Mouse (Mus musculus): Measurements from ENCODE around the gene Olfr201. TPM values are rescaled to one million over a fixed set of nuclear protein-coding genes. Genes with fewer than 3 reads are reported as not detected.
"Not testable (repeated sequence)": the region's sequence is repeated elsewhere in the genome, so short reads cannot be mapped to it uniquely, and the experiment has no call there.

Olfr201 gene
- not detected in 2 replicates for polyA plus RNA-seq (2014; fragmentation: Nextera tagmentation; extraction: Ambion mirVana)

- not testable (repeated sequence) for H3K27me3 ChIP-seq (ENCODE audit: control insufficient read depth, insufficient read depth, low read length); H3K27ac ChIP-seq (ENCODE audit: low read depth, low read length); H3K9ac ChIP-seq (ENCODE audit: low read depth, low read length); H3K4me2 ChIP-seq; H3K36me3 ChIP-seq (ENCODE audit: control insufficient read depth, insufficient read depth, low read length); ATAC-seq (replicated peaks; ENCODE audit: insufficient number of reproducible peaks, low FRiP score, low TSS enrichment); H3K9me3 ChIP-seq (replicated peaks; ENCODE audit: control insufficient read depth, low read length); H3K4me3 ChIP-seq (ENCODE audit: low read depth, low read length); H3K4me1 ChIP-seq (ENCODE audit: control insufficient read depth, insufficient read depth, low read length)
- 86% methylated on average over 4 of the region's 4 CpGs for WGBS (ENCODE audit: insufficient replicate concordance)
Observed at GRCm38 (mm10) chr16:59272532-59272931, at the start of gene Olfr201. Gene Olfr201 (minus strand): TSS chr16:59272632.

GRCm38 (mm10) chr16:59318148-59318547 is 45.7 kb upstream of the Olfr201 start, which contains the start of gene Olfr204:
Gene Olfr204 (minus strand): TSS chr16:59318248.
- H3K4me3 ChIP-seq (ENCODE audit: low read depth, low read length): no peak within 1 kb of the TSS
- no peaks in the 10 kb centered on the region for H3K27me3 ChIP-seq (ENCODE audit: control insufficient read depth, insufficient read depth, low read length)
- no peaks in the 10 kb centered on the region for H3K9me3 ChIP-seq (replicated peaks; ENCODE audit: control insufficient read depth, low read length)
- H3K36me3 ChIP-seq (ENCODE audit: control insufficient read depth, insufficient read depth, low read length): no peaks in the 10 kb centered on the region
- no peak within 1 kb of the TSS for H3K4me2 ChIP-seq
- H3K27ac ChIP-seq (ENCODE audit: low read depth, low read length): no peak within 1 kb of the TSS
- no peak within 1 kb of the TSS for H3K9ac ChIP-seq (ENCODE audit: low read depth, low read length)
- no peak for ATAC-seq (replicated peaks; ENCODE audit: insufficient number of reproducible peaks, low FRiP score, low TSS enrichment)
- no peaks in the 10 kb centered on the region for H3K4me1 ChIP-seq (ENCODE audit: control insufficient read depth, insufficient read depth, low read length)

GRCm38 (mm10) chr16:59298581-59298980 is 26.1 kb upstream of the Olfr201 start, which contains the start of gene Olfr203:
Gene Olfr203 (plus strand): TSS chr16:59298881.
- no peaks in the 10 kb centered on the region for H3K9me3 ChIP-seq (replicated peaks; ENCODE audit: control insufficient read depth, low read length)
- H3K4me2 ChIP-seq: no peak within 1 kb of the TSS
- no peaks in the 10 kb centered on the region for H3K36me3 ChIP-seq (ENCODE audit: control insufficient read depth, insufficient read depth, low read length)
- no peak for ATAC-seq (replicated peaks; ENCODE audit: insufficient number of reproducible peaks, low FRiP score, low TSS enrichment)
- no peak within 1 kb of the TSS for H3K27ac ChIP-seq (ENCODE audit: low read depth, low read length)
- H3K4me1 ChIP-seq (ENCODE audit: control insufficient read depth, insufficient read depth, low read length): no peaks in the 10 kb centered on the region
- H3K9ac ChIP-seq (ENCODE audit: low read depth, low read length): no peak within 1 kb of the TSS
- H3K4me3 ChIP-seq (ENCODE audit: low read depth, low read length): no peak within 1 kb of the TSS
- WGBS (ENCODE audit: insufficient replicate concordance): 73% methylated on average over 2 of the region's 2 CpGs
- no peaks in the 10 kb centered on the region for H3K27me3 ChIP-seq (ENCODE audit: control insufficient read depth, insufficient read depth, low read length)

- H3K9ac ChIP-seq (ENCODE audit: low read depth, low read length); H3K9me3 ChIP-seq (replicated peaks; ENCODE audit: control insufficient read depth, low read length); H3K27ac ChIP-seq (ENCODE audit: low read depth, low read length); H3K4me1 ChIP-seq (ENCODE audit: control insufficient read depth, insufficient read depth, low read length); H3K27me3 ChIP-seq (ENCODE audit: control insufficient read depth, insufficient read depth, low read length); H3K4me2 ChIP-seq; H3K36me3 ChIP-seq (ENCODE audit: control insufficient read depth, insufficient read depth, low read length); H3K4me3 ChIP-seq (ENCODE audit: low read depth, low read length); ATAC-seq (replicated peaks; ENCODE audit: insufficient number of reproducible peaks, low FRiP score, low TSS enrichment): not testable (repeated sequence)
- 81% methylated on average over 9 of the region's 9 CpGs for WGBS (ENCODE audit: insufficient replicate concordance)
Observed at GRCm38 (mm10) chr16:59287576-59287975, 15.1 kb upstream of the Olfr201 start.

- no peak within 1 kb of the TSS for H3K9ac ChIP-seq (ENCODE audit: low read depth, low read length)
- no peak within 1 kb of the TSS for H3K4me3 ChIP-seq (ENCODE audit: low read depth, low read length)
- no peak within 1 kb of the TSS for H3K4me2 ChIP-seq
- WGBS (ENCODE audit: insufficient replicate concordance): 72% methylated on average over 1 of the region's 1 CpGs
- ATAC-seq (replicated peaks; ENCODE audit: insufficient number of reproducible peaks, low FRiP score, low TSS enrichment): no peak
- H3K9me3 ChIP-seq (replicated peaks; ENCODE audit: control insufficient read depth, low read length): no peaks in the 10 kb centered on the region
- no peak within 1 kb of the TSS for H3K27ac ChIP-seq (ENCODE audit: low read depth, low read length)
- H3K4me1 ChIP-seq (ENCODE audit: control insufficient read depth, insufficient read depth, low read length): no peaks in the 10 kb centered on the region
- H3K27me3 ChIP-seq (ENCODE audit: control insufficient read depth, insufficient read depth, low read length): no peaks in the 10 kb centered on the region
- no peaks in the 10 kb centered on the region for H3K36me3 ChIP-seq (ENCODE audit: control insufficient read depth, insufficient read depth, low read length)
Observed at GRCm38 (mm10) chr16:59286693-59287092, 14.3 kb upstream of the Olfr201 start, which contains the start of gene Olfr202. Gene Olfr202 (minus strand): TSS chr16:59286793.

GRCm38 (mm10) chr16:59283476-59283875 is 11.0 kb upstream of the Olfr201 start:
- H3K9ac ChIP-seq (ENCODE audit: low read depth, low read length): no peak overlapping the region
- no peak overlapping the region for H3K27ac ChIP-seq (ENCODE audit: low read depth, low read length)
- H3K36me3 ChIP-seq (ENCODE audit: control insufficient read depth, insufficient read depth, low read length): no peaks in the 10 kb centered on the region
- 61% methylated on average over 1 of the region's 1 CpGs for WGBS (ENCODE audit: insufficient replicate concordance)
- H3K9me3 ChIP-seq (replicated peaks; ENCODE audit: control insufficient read depth, low read length): no peaks in the 10 kb centered on the region
- no peak for ATAC-seq (replicated peaks; ENCODE audit: insufficient number of reproducible peaks, low FRiP score, low TSS enrichment)
- H3K4me2 ChIP-seq: no peak overlapping the region
- no peaks in the 10 kb centered on the region for H3K27me3 ChIP-seq (ENCODE audit: control insufficient read depth, insufficient read depth, low read length)
- H3K4me1 ChIP-seq (ENCODE audit: control insufficient read depth, insufficient read depth, low read length): no peaks in the 10 kb centered on the region
- no peak overlapping the region for H3K4me3 ChIP-seq (ENCODE audit: low read depth, low read length)

- H3K4me3 ChIP-seq (ENCODE audit: low read depth, low read length): no peak overlapping the region
- 0 out of 2 replicates have a peak, but pooled peaks have one; percentile 52 for ATAC-seq (replicated peaks; ENCODE audit: insufficient number of reproducible peaks, low FRiP score, low TSS enrichment)
- WGBS (ENCODE audit: insufficient replicate concordance): 49% methylated on average over 3 of the region's 3 CpGs
- no peaks in the 10 kb centered on the region for H3K27me3 ChIP-seq (ENCODE audit: control insufficient read depth, insufficient read depth, low read length)
- H3K36me3 ChIP-seq (ENCODE audit: control insufficient read depth, insufficient read depth, low read length): no peaks in the 10 kb centered on the region
- no peak overlapping the region for H3K4me2 ChIP-seq
- no peaks in the 10 kb centered on the region for H3K4me1 ChIP-seq (ENCODE audit: control insufficient read depth, insufficient read depth, low read length)
- no peak overlapping the region for H3K27ac ChIP-seq (ENCODE audit: low read depth, low read length)
- H3K9me3 ChIP-seq (replicated peaks; ENCODE audit: control insufficient read depth, low read length): no peaks in the 10 kb centered on the region
- H3K9ac ChIP-seq (ENCODE audit: low read depth, low read length): no peak overlapping the region
Observed at GRCm38 (mm10) chr16:59280542-59280941, 8.1 kb upstream of the Olfr201 start.

- not testable (repeated sequence) for H3K27me3 ChIP-seq (ENCODE audit: control insufficient read depth, insufficient read depth, low read length); H3K27ac ChIP-seq (ENCODE audit: low read depth, low read length); H3K4me3 ChIP-seq (ENCODE audit: low read depth, low read length); H3K4me2 ChIP-seq; H3K36me3 ChIP-seq (ENCODE audit: control insufficient read depth, insufficient read depth, low read length); H3K9ac ChIP-seq (ENCODE audit: low read depth, low read length); H3K4me1 ChIP-seq (ENCODE audit: control insufficient read depth, insufficient read depth, low read length); H3K9me3 ChIP-seq (replicated peaks; ENCODE audit: control insufficient read depth, low read length); ATAC-seq (replicated peaks; ENCODE audit: insufficient number of reproducible peaks, low FRiP score, low TSS enrichment)
- whole genome bisulfite sequencing (ENCODE audit: insufficient replicate concordance): 66% methylated on average over 4 of the region's 4 CpGs
Observed at GRCm38 (mm10) chr16:59269097-59269496, 3.3 kb downstream of the Olfr201 start.

GRCm38 (mm10) chr16:59249684-59250083 is 22.7 kb downstream of the Olfr201 start:
- 83% methylated on average over 17 of the region's 17 CpGs for WGBS (ENCODE audit: insufficient replicate concordance)
- no peak for ATAC-seq (replicated peaks; ENCODE audit: insufficient number of reproducible peaks, low FRiP score, low TSS enrichment)

More at GRCm38 (mm10) chr16:59249684-59250083, 22.7 kb downstream of the Olfr201 start:
- Histone ChIP-seq H3K27ac (ENCODE audit: low read depth, low read length) (no peak overlapping the region), H3K4me3 (ENCODE audit: low read depth, low read length) (no peak overlapping the region), H3K9ac (ENCODE audit: low read depth, low read length) (no peak overlapping the region), H3K9me3 (replicated peaks; ENCODE audit: control insufficient read depth, low read length) (no peaks in the 10 kb centered on the region), H3K4me1 (ENCODE audit: control insufficient read depth, insufficient read depth, low read length) (no peaks in the 10 kb centered on the region), H3K27me3 (ENCODE audit: control insufficient read depth, insufficient read depth, low read length) (no peaks in the 10 kb centered on the region), H3K36me3 (ENCODE audit: control insufficient read depth, insufficient read depth, low read length) (no peaks in the 10 kb centered on the region), H3K4me2 (no peak overlapping the region)
